Mouse (Mus musculus) cortical plate, adult 2 months (tissue): ENCODE data around the gene Cdc42bpa.

Experiments used
- CTCF ChIP-seq: fragments of 200-500 bp; IDR thresholded peaks from 2 replicates; pipeline ENCODE4 v1.5.1; 2011; ENCODE audit warnings: mild to moderate bottlenecking, control low read depth, low read length; ENCODE audit not compliant: insufficient read depth; ENCODE audit errors: extremely low read depth
- POLR2A ChIP-seq: fragments of 200-500 bp; IDR thresholded peaks from 2 replicates; pipeline ENCODE4 v1.6.1; 2011; ENCODE audit warnings: mild to moderate bottlenecking, low read length, control low read depth; ENCODE audit not compliant: insufficient read depth; ENCODE audit errors: extremely low read depth

GRCm38 (mm10) chr1:180175635-180176034, 215.4 kb downstream of the Cdc42bpa start:
- TF ChIP-seq CTCF (no peak), POLR2A (no peak)
